11 mouse cellular contexts compared by ENCODE assay signal in the genomic region with DNA sequence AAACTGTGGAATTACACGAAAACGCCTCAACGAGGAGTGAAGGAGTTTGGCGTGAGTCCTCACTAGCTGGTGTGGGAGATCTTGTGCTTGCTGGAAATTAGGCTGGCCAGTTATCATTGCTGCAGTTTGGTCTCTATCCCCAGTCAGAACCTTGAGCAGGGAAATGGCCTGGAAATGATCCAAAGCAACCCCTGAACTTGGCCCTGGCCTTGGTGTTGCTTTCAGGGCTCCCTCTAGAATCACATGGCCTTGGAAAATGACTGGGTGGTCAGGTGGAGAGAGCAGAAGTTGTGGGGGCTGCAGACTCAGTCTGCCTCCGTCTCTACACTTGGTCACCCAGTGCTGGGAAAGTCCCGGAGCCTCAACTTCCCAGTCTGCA.
DNase-seq lines count a peak whose midpoint lies in the region; ATAC-seq and TF ChIP-seq lines count a peak whose summit lies in the region.
"Had no signal": no experiment of that assay in that cellular context is flagged by ENCODE, and none has a peak within 500 bp of the region (broad histone marks: within the 10 kb centered on the region; RNA-seq: fewer than 3 reads in every experiment).

No protein-coding gene starts in this region.

- no peaks in the 10 kb centered on the region for H3K9me3 ChIP-seq in stomach, embryonic 16.5 days (replicated peaks; ENCODE audit: control insufficient read depth, low read length)
- H3K9me3 ChIP-seq in stomach, postnatal 0 days (ENCODE audit: control insufficient read depth, low read length) = no peaks in the 10 kb centered on the region
- no peaks in the 10 kb centered on the region for H3K9me3 ChIP-seq in limb, embryonic 13.5 days

- WGBS in stomach, embryonic 16.5 days = 62% methylated on average over 6 of the region's 6 CpGs
- 56% methylated on average over 6 of the region's 6 CpGs for WGBS in stomach, postnatal 0 days
- WGBS in limb, embryonic 13.5 days = 47% methylated on average over 6 of the region's 6 CpGs

- no peak for DNase-seq in frontal cortex, postnatal 10 days (ENCODE audit: low spot score in 2 of 2)
- no peak for DNase-seq in stomach, postnatal 0 days (ENCODE audit: low spot score)
- DNase-seq in spleen, postnatal 14 days (ENCODE audit: low spot score in 2 of 2) = no peak
- DNase-seq in frontal cortex, postnatal 36 days (ENCODE audit: low spot score in 2 of 2) = no peak
- DNase-seq in cerebellum, adult 9-11 months = no peak
- DNase-seq: cerebellum, adult 11-12 months had no signal

- TF ChIP-seq EP300 in stomach, postnatal 0 days (optimal IDR thresholded peaks at IDR 0.05) = no peak

- ATAC-seq in frontal cortex, adult (ENCODE audit: low TSS enrichment) = peak; percentile 28; the same call in 1 of the 2 replicates
- 0 out of 2 replicates have a peak, but pooled peaks have one; percentile 3 for ATAC-seq in stomach, embryonic 16.5 days (ENCODE audit: insufficient read depth, low FRiP score)
- no peak for ATAC-seq in stomach, postnatal 0 days (ENCODE audit: low FRiP score, low TSS enrichment)
- ATAC-seq in limb, embryonic 13.5 days (ENCODE audit: low FRiP score, low read depth) = no peak

- H3K36me3 ChIP-seq in stomach, embryonic 16.5 days (ENCODE audit: control insufficient read depth, insufficient read depth, low read length) = no peaks in the 10 kb centered on the region
- H3K36me3 ChIP-seq in stomach, postnatal 0 days (ENCODE audit: control insufficient read depth, insufficient read depth, low read length) = no peaks in the 10 kb centered on the region; the same call in 1 of the 2 replicates
- peaks cover 12% of the 10 kb centered on the region for H3K36me3 ChIP-seq in limb, embryonic 13.5 days

- no peaks in the 10 kb centered on the region for H3K27me3 ChIP-seq in stomach, embryonic 16.5 days (ENCODE audit: control insufficient read depth, insufficient read depth, low read length)
- H3K27me3 ChIP-seq in stomach, postnatal 0 days (ENCODE audit: control insufficient read depth, insufficient read depth, low read length) = no peaks in the 10 kb centered on the region
- no peaks in the 10 kb centered on the region for H3K27me3 ChIP-seq in limb, embryonic 13.5 days

- no peak overlapping the region for H3K4me3 ChIP-seq in stomach, embryonic 16.5 days (replicated peaks; ENCODE audit: low read length)
- no peak overlapping the region for H3K4me3 ChIP-seq in stomach, postnatal 0 days (ENCODE audit: low read depth, low read length)
- H3K4me3 ChIP-seq in limb, embryonic 13.5 days = no peak overlapping the region
- H3K4me3 ChIP-seq: erythroblast, embryonic 14.5 days had no signal

- no peak for TF ChIP-seq CTCF in stomach, postnatal 0 days (IDR thresholded peaks at IDR 0.05; ENCODE audit: low read depth)

- no peak overlapping the region for H3K4me2 ChIP-seq in stomach, embryonic 16.5 days (ENCODE audit: low read depth, low read length)
- H3K4me2 ChIP-seq in stomach, postnatal 0 days (replicated peaks; ENCODE audit: low read depth) = no peak overlapping the region
- H3K4me2 ChIP-seq in limb, embryonic 13.5 days (replicated peaks) = no peak overlapping the region
- H3K4me2 ChIP-seq: lung, embryonic 14.5 days had no signal

- no peak overlapping the region for H3K9ac ChIP-seq in stomach, embryonic 16.5 days (ENCODE audit: low read length)
- H3K9ac ChIP-seq in stomach, postnatal 0 days (ENCODE audit: low read length) = no peak overlapping the region
- H3K9ac ChIP-seq in limb, embryonic 13.5 days = no peak overlapping the region
- H3K9ac ChIP-seq: lung, embryonic 14.5 days had no signal

- peaks cover 7% of the 10 kb centered on the region; the same call in 1 of the 2 replicates for H3K4me1 ChIP-seq in stomach, embryonic 16.5 days (ENCODE audit: control insufficient read depth, insufficient read depth, low read length)
- no peaks in the 10 kb centered on the region for H3K4me1 ChIP-seq in stomach, postnatal 0 days (replicated peaks; ENCODE audit: control insufficient read depth, insufficient read depth)
- H3K4me1 ChIP-seq in limb, embryonic 13.5 days = peaks cover 28% of the 10 kb centered on the region

- H3K27ac ChIP-seq in stomach, embryonic 16.5 days (ENCODE audit: low read length) = no peak overlapping the region
- H3K27ac ChIP-seq in stomach, postnatal 0 days (replicated peaks) = no peak overlapping the region
- H3K27ac ChIP-seq in limb, embryonic 13.5 days = peak overlapping the region; percentile 52; the same call in 1 of the 2 replicates

Comparison
In these comparisons a context has a peak if more than half of its experiments do, and no peak if none do; other contexts are left out.
1. ATAC-seq: peak in frontal cortex, adult (single experiment) and stomach, embryonic 16.5 days (single experiment); none in stomach, postnatal 0 days (single experiment) and limb, embryonic 13.5 days (single experiment).